Mouse (Mus musculus) forebrain, embryonic 11.5 days (tissue): ENCODE results near the gene Cyp19a1. TPM values are rescaled to one million over a fixed set of nuclear protein-coding genes. Genes with fewer than 3 reads are reported as not detected.

Experiments used
- ATAC-seq: fragments of 200-750 bp; cut with Nextera tagmentation; replicated peaks from 2 replicates; pipeline ENCODE4 v1.8.0; 2017; ENCODE audit warnings: moderate TSS enrichment; ENCODE audit not compliant: low FRiP score
- DNase-seq: peaks from one replicate; pipeline ENCODE4 v3.0.0-alpha.2; 2017; ENCODE audit warnings: low spot score
- H3K27ac ChIP-seq: fragments of 300-500 bp; sonication (generic); 2 replicates; pipeline ENCODE4 v1.5.1; 2014; ENCODE audit warnings: low read depth, low read length
- H3K27me3 ChIP-seq: fragments of 300-500 bp; sonication (generic); 2 replicates; pipeline ENCODE4 v1.6.1; 2014; ENCODE audit warnings: mild to moderate bottlenecking, low read length, mixed read lengths; ENCODE audit not compliant: control insufficient read depth, insufficient read depth
- H3K36me3 ChIP-seq: fragments of 300-500 bp; sonication (generic); 2 replicates; pipeline ENCODE4 v1.6.1; 2014; ENCODE audit warnings: mild to moderate bottlenecking, low read length, moderate library complexity, mixed read lengths; ENCODE audit not compliant: control insufficient read depth, insufficient read depth
- H3K4me1 ChIP-seq: fragments of 300-500 bp; sonication (generic); replicated peaks from 2 replicates; pipeline ENCODE4 v1.6.1; 2014; ENCODE audit warnings: low read length, mixed read lengths; ENCODE audit not compliant: control insufficient read depth, insufficient read depth
- H3K4me2 ChIP-seq: fragments of 300-500 bp; sonication (generic); 2 replicates; pipeline ENCODE4 v1.6.1; 2014; ENCODE audit warnings: low read depth, mild to moderate bottlenecking, low read length, moderate library complexity, mixed read lengths; ENCODE audit not compliant: severe bottlenecking
- H3K4me3 ChIP-seq: fragments of 300-500 bp; sonication (generic); 2 replicates; pipeline ENCODE4 v1.5.1; 2014; ENCODE audit warnings: low read depth, low read length
- H3K9ac ChIP-seq: fragments of 300-500 bp; sonication (generic); 2 replicates; pipeline ENCODE4 v1.6.1; 2014; ENCODE audit warnings: low read length
- H3K9me3 ChIP-seq: fragments of 300-500 bp; sonication (generic); 2 replicates; pipeline ENCODE4 v1.6.1; 2016; ENCODE audit warnings: low read length, mixed read lengths; ENCODE audit not compliant: control insufficient read depth
- WGBS: fragments of 180-500 bp; shearing (Covaris S2); extraction: QIAGEN DNeasy Blood & Tissue Kit; methylation state at CpG from one replicate; pipeline ENCODE4 v1.1.7; 2014; 5-methylcytosine and 5-hydroxymethylcytosine counted together
- polyA plus RNA-seq: library from polyadenylated mRNA; unstranded; fragments of >200 nt; fragmentation: Nextera tagmentation; extraction: Ambion mirVana; gene quantifications from 2 replicates; pipeline ENCODE4 v1.2.1, GENCODE M21; 2014

Gene Cyp19a1
- polyA plus RNA-seq, 1 experiment from 2014 or later = not detected

DNA sequence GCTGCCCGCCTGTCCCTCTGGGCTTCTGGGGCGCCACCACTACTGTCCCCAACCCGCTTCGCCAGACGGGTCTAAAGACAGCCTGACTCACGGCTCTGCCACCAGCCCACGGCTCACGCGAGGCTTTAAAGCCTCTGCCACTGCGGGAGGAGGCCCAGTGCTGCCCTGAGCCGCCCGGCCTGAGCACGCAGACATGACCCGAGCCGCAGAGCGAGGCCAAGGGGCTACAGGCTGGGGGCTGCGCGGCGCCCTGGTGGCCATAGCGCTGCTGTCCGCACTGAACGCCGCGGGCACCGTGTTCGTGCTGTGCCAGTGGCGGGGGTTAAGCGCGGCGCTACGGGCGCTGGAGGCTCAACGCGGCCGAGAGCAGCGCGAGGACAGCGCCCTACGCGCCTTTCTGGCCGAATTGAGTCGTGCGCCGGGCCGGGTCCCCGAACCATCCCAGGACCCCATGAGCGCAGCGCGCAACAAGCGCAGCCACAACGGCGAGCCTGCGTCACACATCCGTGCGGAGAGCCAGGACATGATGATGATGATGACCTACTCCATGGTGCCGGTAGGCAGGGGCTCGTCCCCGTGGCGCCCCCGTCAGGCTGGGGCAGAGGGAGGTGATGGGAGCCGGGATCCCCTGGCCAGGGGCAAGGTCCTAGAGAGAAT is 18.5 kb upstream of the Cyp19a1 start, which contains the start of gene Gldn:
TSS of gene Gldn (plus strand) at position 156 of the 657 bp plus-strand sequence.
- peak within 1 kb of the TSS; percentile 39 for H3K4me3 ChIP-seq
- ATAC-seq (peak; percentile 56; the same call in 1 of the 2 replicates), DNase-seq (peak; percentile 70)
- H3K9ac ChIP-seq = peak within 1 kb of the TSS; percentile 55
- H3K27ac ChIP-seq = no peak within 1 kb of the TSS
- H3K4me2 ChIP-seq = peak within 1 kb of the TSS; percentile 94
- H3K27me3 ChIP-seq = peaks cover 5% of the 10 kb centered on the region; the same call in 1 of the 2 replicates
- 2% methylated on average over 61 of the region's 61 CpGs for WGBS
- H3K4me1 ChIP-seq = 0 out of 2 replicates have a peak, but pooled peaks cover 2% of the 10 kb centered on the region
- no peaks in the 10 kb centered on the region for H3K36me3 ChIP-seq
- H3K9me3 ChIP-seq = no peaks in the 10 kb centered on the region

- no peaks in the 10 kb centered on the region for H3K36me3 ChIP-seq
- 87% methylated on average over 12 of the region's 12 CpGs for WGBS
- H3K9ac ChIP-seq = no peak overlapping the region
- no peaks in the 10 kb centered on the region for H3K9me3 ChIP-seq
- no peak overlapping the region for H3K27ac ChIP-seq
- H3K4me3 ChIP-seq = no peak overlapping the region
- no peaks in the 10 kb centered on the region for H3K4me1 ChIP-seq
- H3K27me3 ChIP-seq = no peaks in the 10 kb centered on the region
- no peak for ATAC-seq
- no peak for DNase-seq
- no peak overlapping the region for H3K4me2 ChIP-seq
Measured at GRCm38 (mm10) chr9:54279046-54279589, 11.2 kb upstream of the Cyp19a1 start.

GRCm38 (mm10) chr9:54275283-54275682 is 7.4 kb upstream of the Cyp19a1 start:
- Histone ChIP-seq H3K9ac (no peak overlapping the region), H3K4me1 (no peaks in the 10 kb centered on the region), H3K27ac (no peak overlapping the region), H3K4me3 (no peak overlapping the region), H3K4me2 (no peak overlapping the region), H3K36me3 (no peaks in the 10 kb centered on the region), H3K27me3 (no peaks in the 10 kb centered on the region), H3K9me3 (no peaks in the 10 kb centered on the region)
- ATAC-seq (no peak), DNase-seq (no peak)
- WGBS = 95% methylated on average over 4 of the region's 4 CpGs

GRCm38 (mm10) chr9:54270889-54271288 is 3.0 kb upstream of the Cyp19a1 start:
- no peak for DNase-seq
- Histone ChIP-seq H3K4me3 (no peak overlapping the region), H3K27ac (no peak overlapping the region), H3K27me3 (no peaks in the 10 kb centered on the region), H3K36me3 (no peaks in the 10 kb centered on the region), H3K4me2 (no peak overlapping the region), H3K9ac (no peak overlapping the region), H3K9me3 (no peaks in the 10 kb centered on the region), H3K4me1 (no peaks in the 10 kb centered on the region)
- ATAC-seq = no peak
- 45% methylated on average over 5 of the region's 5 CpGs for WGBS

- no peaks in the 10 kb centered on the region for H3K4me1 ChIP-seq
- DNase-seq = no peak
- no peak overlapping the region for H3K27ac ChIP-seq
- no peak overlapping the region for H3K9ac ChIP-seq
- H3K27me3 ChIP-seq = no peaks in the 10 kb centered on the region
- H3K4me3 ChIP-seq = no peak overlapping the region
- no peaks in the 10 kb centered on the region for H3K36me3 ChIP-seq
- ATAC-seq = no peak
- no peaks in the 10 kb centered on the region for H3K9me3 ChIP-seq
- 87% methylated on average over 6 of the region's 6 CpGs for WGBS
- H3K4me2 ChIP-seq = no peak overlapping the region
Measured at GRCm38 (mm10) chr9:54269987-54270386, 2.1 kb upstream of the Cyp19a1 start.

DNA sequence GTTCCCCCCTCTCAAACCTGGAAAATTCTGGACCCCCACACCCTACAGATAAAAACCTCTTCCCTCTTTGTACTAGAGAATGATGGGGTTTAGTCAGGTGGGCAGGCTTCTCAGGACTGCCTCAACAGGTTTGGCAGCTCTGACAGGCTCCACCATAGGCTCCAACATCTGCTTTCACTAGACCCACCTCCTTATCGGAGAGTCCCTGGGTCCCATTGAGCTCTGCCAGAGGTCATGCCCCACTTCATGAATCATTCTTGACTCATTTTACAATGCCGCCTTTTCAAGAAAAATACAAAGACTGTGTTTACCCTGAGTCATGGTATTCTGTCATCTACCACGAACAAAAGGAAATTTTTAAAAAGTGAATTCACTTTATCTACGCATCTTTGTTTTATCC is 3.2 kb downstream of the Cyp19a1 start:
- ATAC-seq = no peak
- no peaks in the 10 kb centered on the region for H3K27me3 ChIP-seq
- no peak overlapping the region for H3K4me2 ChIP-seq

DNA sequence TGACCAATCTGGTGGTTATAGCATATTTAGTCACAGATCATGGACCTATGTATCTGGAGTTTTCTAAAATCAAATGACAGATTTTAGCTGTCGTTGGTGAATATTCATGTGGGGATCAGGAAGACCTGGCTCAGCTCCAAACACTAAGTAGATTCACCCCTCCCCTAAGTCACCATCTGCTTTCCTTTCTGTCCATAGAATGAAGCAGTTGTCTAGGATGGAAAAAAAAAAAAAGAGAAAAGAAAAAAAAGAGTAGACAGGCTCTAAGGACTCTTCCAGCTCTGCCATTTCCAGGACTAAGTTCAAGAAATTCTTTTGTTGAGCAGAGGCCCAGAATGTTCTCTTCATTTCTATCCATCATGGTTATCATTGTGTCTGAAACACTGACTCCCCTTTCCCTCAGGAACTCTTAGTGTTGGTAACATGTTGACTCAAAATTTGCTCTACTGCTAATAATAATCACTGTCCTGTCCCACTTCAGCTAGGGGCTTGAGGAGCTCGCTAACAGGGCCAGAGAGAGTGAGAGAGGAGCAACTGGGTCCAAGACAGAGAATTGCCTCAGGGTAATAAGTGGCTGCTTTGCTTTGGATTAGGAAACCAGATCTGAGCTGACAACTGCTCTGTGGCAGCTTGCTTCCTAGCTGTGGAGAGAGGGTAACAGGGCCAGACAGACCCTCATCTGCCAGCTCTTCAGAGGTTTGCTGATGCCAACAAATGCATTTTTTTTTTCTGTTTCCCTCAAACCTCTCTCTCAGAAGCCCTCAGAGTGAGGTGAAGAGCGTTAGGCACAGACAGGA is 22.8 kb downstream of the Cyp19a1 start:
- WGBS = 82% methylated on average over 3 of the region's 3 CpGs
- H3K27ac ChIP-seq = no peak overlapping the region

More for the DNA sequence above, 3.2 kb downstream of the Cyp19a1 start:
- DNase-seq = no peak
- Histone ChIP-seq H3K36me3 (no peaks in the 10 kb centered on the region), H3K9me3 (no peaks in the 10 kb centered on the region), H3K9ac (no peak overlapping the region), H3K27ac (no peak overlapping the region), H3K4me1 (no peaks in the 10 kb centered on the region), H3K4me3 (no peak overlapping the region)
- WGBS = 89% methylated on average over 4 of the region's 4 CpGs

GRCm38 (mm10) chr9:54227580-54227979 is 40.3 kb downstream of the Cyp19a1 start:
- WGBS = 64% methylated on average over 6 of the region's 6 CpGs
- Histone ChIP-seq H3K4me2 (no peak overlapping the region), H3K9ac (no peak overlapping the region), H3K9me3 (no peaks in the 10 kb centered on the region), H3K4me3 (no peak overlapping the region), H3K4me1 (no peaks in the 10 kb centered on the region), H3K27me3 (no peaks in the 10 kb centered on the region), H3K27ac (no peak overlapping the region), H3K36me3 (no peaks in the 10 kb centered on the region)
- DNase-seq (no peak), ATAC-seq (no peak)

More for the DNA sequence above, 22.8 kb downstream of the Cyp19a1 start:
- Histone ChIP-seq H3K9ac (no peak overlapping the region), H3K4me3 (no peak overlapping the region), H3K27me3 (no peaks in the 10 kb centered on the region), H3K4me1 (no peaks in the 10 kb centered on the region), H3K4me2 (no peak overlapping the region), H3K36me3 (no peaks in the 10 kb centered on the region), H3K9me3 (no peaks in the 10 kb centered on the region)
- DNase-seq (no peak), ATAC-seq (no peak)
